Mouse (Mus musculus): ENCODE data around the gene Lrrc31.
A peak's percentile ranks its signal among the peaks of the same experiment; 100 is the strongest.
"Not testable (repeated sequence)": the region's sequence is repeated elsewhere in the genome, so short reads cannot be mapped to it uniquely, and the experiment has no call there.

Lrrc31 gene

DNA sequence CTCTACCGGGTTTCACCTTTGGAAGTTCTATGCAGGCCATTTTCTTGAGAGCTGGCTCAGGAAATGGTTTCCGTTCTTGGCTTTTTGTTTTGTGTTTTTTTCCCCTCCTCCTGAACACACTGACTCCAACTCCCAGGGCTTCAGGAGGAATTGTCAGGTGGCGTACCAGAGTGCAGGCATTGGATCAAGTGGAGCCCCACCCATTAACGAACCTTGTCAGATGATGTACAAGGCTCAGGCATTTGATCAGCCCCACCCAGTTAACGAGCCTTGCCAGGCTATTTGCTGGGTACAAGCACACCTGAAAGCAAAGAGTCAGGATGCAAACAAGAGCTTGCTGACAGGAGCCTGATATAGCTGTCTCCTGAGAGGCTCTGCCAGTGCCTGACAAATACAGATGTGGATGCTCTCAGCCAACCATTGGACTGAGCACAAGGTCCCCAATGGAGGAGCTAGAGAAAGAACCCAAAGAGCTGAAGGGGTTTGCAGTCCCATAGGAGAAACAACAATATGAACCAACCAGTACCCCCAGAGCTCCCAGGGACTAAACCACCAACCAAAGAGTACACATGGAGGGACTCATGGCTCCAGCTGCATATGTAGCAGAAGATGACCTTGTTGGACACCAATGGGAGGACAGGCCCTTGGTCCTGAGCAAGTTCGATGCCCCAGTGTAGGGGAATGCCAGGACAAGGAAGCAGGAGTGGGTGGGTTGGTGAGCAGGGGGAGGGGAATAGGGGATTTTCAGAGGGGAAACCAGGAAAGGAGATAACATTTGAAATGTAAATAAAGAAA is at the start of gene Lrrc31:
Gene Lrrc31 (minus strand): TSS at position 133 of the 795 bp plus-strand sequence.
- DNase-seq, result not testable (repeated sequence)

DNA sequence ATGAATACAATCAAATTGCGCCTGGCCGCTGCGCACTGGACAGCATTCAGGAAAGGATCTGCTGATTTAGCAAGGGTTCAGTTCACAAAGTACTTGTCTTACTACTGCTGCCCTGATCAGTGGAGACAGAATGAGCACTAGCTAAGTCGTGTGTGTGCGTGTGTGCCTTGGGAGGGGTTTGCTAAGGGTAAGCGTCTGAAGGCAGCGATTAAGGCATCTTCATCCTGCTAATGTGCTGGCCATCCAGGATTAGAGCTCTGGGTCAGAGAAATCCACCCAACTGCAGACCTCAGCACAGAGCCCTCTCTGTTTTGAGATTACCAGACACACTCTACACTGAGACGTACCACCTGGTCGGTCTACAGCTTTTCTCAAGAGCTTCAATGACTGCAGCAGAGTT is 48.7 kb upstream of the Lrrc31 start:
- DNase-seq, result no peak

DNA sequence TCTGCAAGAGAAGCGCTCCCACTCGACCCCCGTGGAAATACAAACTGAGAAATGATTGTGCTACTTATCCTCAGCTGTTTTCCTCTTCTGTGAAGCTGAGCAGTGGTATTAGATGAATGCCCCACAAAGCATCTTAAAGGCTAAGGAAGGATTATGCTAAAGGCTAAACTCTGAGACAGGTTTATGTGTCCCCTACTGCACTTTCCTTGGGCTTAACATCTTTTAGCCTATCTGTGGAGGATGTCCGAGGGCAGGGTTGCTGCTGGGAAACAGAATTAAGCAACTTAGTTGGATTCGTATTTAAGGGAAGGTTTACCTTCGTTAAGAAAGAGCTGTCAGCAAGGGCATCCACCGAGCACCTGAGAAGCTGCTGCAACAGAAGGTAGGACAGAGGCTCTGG is 46.4 kb upstream of the Lrrc31 start, which contains the start of gene Samd7:
Gene Samd7 (plus strand): TSS at position 288 of the 400 bp plus-strand sequence.
- no peak for DNase-seq

DNA sequence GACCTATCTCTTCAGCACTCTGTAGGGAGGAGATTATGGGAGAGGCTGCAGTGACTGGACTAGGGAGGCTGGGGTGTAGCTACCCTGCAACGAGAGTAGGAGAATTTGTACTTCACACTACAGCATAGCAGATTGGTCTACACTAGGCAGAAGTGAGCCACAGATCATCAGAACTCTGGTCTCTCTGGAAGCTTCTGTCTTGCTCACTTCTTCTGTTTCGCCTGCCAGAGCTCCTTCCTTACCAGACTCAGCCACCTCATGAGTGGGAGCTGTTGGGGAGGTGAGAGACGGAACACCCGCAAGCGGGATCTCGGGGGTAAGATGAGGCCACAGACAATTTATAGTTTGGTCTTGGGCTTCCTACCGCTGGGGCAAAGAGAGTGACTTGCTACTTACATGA is 43.2 kb upstream of the Lrrc31 start:
- DNase-seq, result no peak

DNA sequence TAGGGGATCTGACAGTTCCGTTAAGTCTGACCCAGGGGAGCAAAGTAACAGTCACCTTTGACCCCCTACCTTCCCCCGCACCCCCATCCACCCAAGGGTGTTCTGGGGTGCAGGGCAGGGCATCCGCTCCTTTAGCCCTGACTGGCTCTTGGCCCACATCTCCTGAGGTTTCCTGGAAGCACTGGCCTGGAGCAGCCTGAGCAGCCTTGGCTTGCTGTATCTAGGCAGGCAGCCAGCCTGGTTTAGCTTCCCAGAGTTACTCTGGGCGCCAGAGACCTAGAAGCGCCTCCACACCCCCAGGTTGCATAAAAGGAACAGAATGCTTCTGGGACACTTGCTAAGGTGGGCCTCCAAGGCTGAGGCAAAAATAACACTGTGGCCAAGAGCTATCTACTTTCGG is 41.7 kb upstream of the Lrrc31 start:
- DNase-seq, result no peak

DNA sequence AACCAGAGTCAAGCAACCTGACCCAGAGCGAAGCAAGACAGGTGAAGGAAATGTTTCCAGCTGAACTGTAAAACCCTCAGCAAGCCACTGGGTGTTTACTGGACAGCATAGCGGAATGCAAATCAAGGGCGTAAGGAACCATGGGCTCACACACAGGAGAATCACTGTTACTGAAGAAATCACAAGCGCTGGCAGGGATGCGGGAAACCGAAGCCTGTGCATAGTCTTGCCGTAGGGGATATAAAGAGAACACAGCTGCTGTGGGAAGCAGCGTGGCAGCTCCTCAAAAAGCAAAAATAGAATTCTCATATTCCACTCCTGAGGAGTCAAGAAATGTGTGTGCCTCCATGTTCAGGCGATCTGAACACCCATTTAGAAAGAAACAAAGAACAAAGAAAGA is 37.2 kb upstream of the Lrrc31 start:
- peak; percentile 29 for DNase-seq

DNA sequence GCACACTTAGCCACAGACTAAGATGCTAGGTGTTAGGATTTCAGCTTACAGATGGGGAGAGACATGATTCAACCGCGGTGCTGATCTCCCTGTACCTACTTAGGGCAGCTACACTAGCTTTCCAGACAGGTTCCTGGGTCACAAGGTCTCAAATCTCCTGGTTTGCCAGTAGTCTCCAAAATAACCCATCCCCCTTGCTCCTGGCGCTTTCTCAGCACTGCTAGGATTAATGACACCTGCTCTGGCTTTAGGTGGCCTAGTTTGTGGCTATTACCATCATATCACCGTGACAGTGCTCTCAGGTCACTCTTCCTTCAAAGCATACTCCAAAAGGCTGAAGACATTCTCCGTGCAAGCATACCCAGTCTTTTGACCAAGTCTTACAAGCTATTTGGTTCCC is 29.4 kb upstream of the Lrrc31 start:
- DNase-seq, result no peak

DNA sequence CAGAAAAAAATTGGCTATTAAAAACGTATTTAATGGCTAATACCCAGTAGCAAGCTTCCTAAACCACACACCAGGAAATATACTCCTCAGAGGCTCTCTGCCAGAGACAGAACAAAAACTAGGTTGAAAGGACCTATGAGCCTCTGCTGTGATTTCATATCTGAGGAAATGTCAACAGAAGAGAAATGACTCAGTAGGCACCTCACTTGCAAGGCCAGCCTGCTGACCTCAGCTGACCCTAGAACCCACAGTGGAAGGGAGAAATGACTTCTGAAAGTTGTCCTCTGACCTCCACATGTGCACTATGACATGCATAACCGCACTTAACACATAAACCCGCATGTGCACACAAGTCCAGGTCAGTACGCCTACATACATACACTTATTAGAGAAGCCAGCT is 27.6 kb upstream of the Lrrc31 start:
- no peak for DNase-seq

DNA sequence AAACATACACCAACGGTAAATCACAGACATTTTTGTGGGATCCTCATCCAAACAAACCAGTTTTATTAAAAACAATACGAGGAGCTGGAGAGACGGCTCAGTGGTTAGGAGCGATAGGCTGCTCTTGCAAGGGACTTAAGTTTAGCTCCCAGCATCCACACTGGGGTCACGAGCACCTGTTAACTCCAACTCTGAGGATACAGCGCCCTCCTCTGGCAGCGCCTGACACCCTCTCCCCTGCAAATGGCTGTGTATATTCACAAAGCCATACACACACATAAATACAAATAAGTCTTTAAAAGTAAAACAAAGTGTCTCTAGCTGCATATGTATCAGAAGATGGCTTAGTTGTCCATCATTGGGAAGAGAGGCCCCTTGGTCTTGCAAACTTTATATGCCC is 25.9 kb upstream of the Lrrc31 start:
- no peak for DNase-seq

DNA sequence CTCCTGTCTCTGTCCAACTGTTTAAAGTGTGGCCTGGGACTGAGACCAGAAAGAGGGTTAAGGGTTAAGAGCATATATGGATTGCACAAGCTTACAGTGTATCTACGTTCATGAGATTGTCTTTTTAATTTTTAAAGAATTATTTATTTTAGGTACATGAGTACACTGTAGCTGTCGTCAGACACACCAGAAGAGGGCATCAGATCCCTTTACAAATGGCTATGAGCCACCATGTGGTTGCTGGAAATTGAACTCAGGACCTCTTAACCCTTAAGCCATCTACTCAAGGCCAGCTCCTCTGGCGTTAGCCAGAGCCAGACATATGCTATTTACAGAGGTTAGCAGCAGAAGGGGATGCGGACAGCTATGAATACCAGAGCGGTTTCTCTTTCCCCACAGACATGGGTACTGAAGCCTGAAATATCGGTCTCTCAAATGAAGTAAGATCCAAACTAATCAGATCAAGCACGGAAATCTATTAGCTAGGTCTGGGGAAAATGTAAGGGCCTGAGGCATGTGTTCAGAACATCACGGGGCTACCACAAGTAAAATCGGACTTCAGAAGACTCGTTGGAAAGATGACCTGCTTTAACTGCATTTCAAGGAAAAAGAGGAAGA is 25.3 kb upstream of the Lrrc31 start:
- DNase-seq, result no peak

DNA sequence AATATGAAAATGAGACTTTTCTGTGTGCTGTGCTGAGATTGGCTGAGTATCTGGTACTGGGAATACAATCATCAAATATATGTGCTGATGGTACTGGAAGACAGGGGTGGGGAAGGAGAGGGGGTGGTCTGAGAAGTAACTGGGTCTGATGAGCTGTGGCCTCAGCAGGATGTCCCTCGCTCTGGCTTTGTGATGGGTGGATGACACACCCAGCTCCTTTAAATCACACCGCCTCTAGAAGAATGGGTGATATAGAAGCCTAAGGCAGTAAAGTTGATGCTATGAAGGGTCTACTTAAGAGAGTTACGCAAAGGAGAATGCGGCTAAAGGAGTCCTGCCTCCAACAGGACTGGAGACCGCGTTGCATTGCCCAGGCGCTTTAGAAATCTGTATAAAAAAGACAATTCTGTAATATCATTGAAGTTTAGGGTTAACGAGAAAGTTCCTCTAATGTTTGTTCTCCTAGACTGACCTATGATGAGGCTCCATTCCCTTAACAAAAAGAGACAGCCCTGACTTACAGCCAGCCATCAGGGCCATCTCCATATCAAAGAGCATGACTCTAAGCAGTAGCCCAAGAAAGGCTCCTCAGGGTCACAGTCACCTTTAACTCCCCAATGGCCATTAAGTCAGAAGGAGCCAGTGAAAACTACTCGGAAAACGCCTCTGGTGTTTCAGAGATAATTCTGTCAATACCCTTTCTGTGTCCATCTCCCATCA is 24.6 kb upstream of the Lrrc31 start:
- no peak for DNase-seq

DNA sequence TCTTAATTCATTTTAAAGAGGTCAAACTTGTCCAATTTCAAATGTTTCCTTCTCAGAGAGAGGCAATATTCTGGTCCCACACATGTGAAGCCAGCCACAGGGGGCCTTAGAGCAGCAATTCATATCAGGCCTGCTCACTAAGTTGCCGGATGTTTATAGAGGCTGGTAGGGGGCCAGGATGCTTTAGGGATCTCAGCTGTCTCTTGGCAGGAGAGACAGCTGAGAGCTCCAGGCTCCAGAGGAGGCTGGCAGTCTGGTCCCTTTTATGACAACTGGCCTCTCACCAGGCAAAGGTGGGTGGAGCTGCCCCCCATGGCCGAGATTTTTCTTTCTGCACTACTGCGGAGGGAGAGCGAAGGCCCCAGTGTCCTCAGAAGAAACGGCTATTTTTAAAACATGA is 23.5 kb upstream of the Lrrc31 start:
- DNase-seq, result no peak

DNA sequence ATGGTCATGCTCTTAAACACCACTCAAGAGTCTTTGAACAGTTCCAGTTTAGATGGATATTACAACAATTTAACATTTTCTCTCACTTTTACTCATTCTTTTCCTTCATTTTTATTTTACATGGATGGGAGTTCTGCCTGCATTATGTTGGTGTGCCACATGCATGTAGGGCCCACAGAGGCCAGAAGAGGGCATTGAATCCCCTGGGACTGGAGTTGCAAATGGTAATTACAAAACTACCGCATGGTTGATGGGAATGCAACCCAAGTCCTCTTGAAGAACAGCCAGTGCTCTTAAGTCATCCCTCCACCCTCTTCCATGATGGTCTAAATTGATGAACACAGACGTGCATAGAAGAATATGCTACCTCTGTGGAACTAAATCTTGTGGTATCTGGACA is 22.8 kb upstream of the Lrrc31 start:
- no peak for DNase-seq

DNA sequence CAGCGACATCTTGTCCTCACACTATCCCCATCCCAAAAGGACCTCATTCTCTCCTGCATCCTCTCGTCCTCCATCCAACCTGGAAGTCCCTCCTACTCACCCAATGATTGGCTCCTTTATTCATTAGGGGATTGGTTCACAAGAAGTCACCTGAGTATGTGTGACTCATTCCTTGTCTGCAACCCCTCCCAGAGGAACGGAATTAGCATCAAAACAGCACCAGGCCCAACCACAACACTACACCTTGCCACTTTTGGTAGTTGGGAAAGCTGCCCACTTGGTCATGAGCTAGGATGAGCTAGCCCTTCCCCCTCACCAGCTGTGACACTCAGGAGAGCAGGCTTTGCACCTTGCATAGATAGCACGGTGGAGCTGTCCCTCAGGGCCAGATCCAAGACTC is 22.4 kb upstream of the Lrrc31 start:
- DNase-seq, result no peak

DNA sequence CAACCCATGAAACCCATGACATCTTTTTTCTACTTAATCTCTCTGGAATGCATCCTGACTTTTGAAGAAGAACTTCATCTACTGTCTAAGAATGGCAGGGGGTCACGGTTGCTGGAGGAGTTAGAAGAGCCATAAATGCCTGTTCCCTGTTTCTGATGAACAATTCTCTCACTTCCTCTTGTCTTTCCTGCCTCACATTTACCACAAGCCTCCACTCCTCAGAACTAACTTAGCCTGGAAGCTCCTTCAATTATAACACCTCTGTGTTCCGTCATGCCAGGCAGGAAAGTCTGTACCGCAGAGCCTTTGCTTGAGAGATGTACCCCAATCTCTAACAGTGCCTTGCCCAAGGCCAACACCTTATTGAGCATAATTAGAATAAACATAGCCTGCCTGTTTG is 19.0 kb upstream of the Lrrc31 start:
- DNase-seq, result no peak

DNA sequence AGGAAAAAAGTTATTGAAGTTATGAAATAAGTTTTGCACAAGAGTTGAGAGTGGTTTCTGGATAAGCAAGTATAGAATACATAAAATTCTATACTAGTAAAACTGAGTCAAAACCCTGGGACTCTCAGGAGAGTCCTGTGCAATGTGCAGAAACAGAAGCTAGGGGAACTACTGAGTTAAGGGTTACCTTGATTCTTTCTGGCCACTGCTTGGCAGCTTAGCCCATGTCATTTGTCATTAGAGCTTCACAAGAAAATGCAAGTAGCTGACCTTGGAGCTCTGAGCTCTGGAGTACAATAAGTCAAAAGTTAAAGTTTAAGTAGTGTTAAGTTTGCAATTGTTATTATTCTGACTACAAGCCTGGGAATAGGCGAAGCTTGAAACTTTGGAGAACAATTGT is 13.7 kb upstream of the Lrrc31 start:
- DNase-seq, result no peak

DNA sequence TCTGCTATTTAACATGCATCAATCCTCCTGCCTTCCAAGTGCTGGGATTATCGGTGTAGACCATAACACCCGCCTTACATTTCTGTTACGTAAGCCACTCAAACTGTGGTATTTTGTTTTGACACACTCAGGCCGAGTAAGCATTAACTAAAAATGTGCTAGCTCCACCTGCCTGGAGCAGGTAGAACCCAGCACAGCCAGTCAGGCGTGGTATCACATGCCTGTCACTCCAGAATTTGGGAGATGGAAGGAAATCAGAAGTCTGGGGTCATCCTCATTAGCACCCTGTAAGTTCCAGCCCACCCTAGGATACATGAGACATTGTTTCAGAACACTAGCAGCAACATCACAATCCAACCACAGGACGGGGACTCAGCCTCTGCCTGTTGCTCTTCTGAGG is 10.5 kb upstream of the Lrrc31 start:
- DNase-seq, result no peak

DNA sequence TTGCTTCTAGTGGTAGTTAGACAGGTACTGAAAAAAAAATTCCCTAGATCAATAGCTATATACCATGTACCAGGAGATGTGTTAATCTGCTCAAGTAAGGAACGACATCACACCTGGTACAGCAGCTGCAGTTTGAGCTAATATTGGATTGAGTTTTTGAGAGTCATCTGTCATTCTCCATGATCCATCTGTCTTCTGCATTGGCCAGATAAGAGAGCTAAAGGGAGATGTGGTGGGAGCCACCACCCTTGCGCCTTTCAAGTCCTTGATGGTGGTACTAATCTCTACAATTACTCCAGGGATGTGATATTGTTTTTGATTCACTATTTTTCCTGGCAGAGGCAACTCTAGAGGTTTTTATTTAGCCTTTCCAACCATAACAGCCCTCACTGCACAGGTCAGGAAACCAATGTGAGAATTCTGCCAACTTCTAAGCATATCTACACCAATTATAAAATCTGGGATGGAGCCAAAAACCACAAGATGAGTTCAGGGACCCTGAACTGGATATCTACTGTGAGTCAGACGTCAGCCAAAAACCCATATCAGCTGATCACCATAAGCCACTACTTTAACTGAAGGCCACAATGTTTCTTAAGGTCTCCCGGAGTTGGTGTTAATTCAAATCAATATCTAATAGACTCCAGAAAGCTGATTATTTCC is 7.1 kb upstream of the Lrrc31 start:
- no peak for DNase-seq

DNA sequence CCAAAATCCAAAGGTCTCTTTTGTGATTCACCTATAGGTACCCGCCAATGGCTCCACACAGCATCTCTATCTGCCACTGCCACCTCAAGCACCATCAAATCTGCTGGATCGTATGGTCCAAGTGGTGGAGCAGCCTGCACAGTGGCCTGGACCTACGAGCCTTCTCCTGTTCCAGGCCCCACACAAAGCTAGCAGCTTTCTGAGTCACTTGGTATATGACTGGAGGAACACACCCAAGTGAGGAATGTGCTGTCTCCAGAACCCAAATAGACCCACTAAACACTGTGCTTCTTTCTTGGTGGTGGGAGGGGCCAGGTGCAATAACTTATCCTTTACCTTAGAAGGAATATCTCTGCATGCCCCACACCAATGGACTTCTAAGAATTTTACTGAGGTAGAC is 6.3 kb upstream of the Lrrc31 start:
- no peak for DNase-seq

DNA sequence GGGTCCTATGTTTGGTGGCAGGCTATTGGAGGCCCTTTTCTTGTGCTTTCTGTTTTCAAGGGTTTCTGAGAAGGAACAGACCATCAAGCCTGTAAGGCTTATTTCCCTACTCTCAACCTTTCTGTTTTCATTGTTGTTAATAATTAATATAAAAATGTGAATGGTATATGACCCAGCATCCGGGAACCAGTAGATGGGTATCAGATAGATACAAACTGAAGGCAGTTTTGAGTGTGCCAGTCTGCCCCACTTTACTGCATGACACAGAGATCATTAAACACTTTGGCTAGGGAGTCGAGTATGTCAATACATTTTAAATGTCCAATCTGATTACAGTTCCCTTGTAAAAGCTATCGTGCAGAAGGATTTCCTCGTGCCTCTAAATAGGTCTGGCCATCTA is 1.8 kb downstream of the Lrrc31 start:
- no peak for DNase-seq

DNA sequence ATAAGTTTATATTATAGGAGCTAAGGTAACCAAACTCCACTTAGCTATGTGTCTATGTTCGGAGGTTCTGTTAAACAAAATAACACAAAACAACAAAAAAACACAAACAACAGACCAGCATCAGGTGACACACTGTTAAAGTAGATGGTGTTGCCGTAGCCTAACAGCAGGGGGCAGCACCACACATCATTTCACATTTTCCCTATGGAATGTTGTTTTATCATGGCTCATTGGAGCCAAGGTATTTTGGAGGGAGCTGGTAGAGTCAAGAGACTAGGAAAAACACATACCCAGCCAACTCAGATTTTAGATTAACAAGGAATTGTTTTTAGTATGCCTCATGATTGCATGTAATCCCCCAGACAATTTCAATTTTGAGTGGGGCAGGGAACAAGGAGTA is 3.3 kb downstream of the Lrrc31 start:
- peak; percentile 5 for DNase-seq

DNA sequence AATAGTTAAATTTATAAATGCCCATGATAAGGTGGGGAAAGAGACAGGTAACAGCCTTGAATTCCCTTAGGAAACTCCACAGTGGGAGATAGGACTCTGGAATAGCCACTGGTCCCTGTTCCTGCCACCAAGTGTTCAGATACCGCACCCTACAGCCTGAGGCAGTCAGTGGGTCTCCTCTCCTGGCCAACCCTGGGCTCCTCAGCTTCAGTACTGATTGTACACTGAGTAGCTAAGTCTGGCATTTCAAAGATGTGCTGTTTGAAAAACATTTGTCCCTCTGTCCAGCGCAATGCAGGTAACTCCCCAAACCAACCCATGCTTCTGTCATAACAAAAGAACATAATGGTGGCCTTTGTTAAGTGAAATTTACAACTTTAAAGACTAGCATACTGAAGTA is 4.0 kb downstream of the Lrrc31 start:
- no peak for DNase-seq

DNA sequence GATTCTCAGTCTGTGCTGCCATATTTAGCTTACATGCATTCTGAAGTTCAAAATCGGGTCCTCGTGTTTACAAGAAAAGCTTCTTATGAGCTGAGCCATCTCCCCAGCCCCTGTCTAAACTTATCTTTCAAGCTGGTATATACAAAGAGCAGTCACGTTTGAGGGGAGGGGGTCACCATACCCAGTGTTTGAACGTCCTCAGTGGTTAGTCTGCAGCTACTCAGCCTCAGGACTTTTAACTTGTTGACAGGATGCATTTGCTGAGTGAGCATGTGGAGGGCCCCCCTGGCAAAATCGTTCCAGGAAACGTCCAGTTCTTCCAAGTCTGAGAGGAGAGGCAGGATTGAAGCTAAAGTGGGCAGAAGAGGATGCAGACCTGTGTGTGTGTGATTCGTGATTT is 8.7 kb downstream of the Lrrc31 start:
- no peak for DNase-seq

DNA sequence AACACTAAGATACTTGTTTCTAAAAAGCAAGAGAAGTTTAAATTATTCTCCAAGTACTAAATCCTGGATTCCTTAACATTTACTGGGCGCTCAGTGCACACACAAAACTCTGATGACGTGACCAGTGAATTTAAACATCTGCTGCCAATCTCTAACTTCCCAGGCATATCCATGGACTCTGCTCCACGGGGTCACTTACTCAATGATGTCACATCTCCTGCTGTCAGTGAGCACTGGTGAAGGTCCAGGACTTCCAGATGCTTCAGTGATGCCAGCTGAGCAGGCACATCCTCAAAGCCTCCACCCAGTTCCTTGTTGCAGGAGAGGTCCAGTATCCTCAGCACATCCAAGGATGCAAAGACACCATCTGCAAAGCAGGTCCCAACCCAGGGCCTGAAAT is 12.4 kb downstream of the Lrrc31 start:
- no peak for DNase-seq

All from layer of hippocampus, adult 9-11 months (tissue).